Mouse (Mus musculus): ENCODE measurements around the gene Iqgap2. TPM values are rescaled to one million over a fixed set of nuclear protein-coding genes. Genes with fewer than 3 reads are reported as not detected.

The Iqgap2 gene
- polyA plus RNA-seq, 1 experiment: 6.0 TPM

- no peak for DNase-seq (ENCODE audit: low read depth)
- TF ChIP-seq POLR2A (IDR thresholded peaks at IDR 0.05; ENCODE audit: borderline replicate concordance, extremely low read depth, insufficient read depth, insufficient read length, poor library complexity, severe bottlenecking) (no peak), CTCF (IDR thresholded peaks at IDR 0.05; ENCODE audit: borderline replicate concordance, extremely low read depth, insufficient read depth, insufficient read length) (no peak)
Measured at GRCm38 (mm10) chr13:95595921-95596320, 295.8 kb downstream of the Iqgap2 start.

DNA sequence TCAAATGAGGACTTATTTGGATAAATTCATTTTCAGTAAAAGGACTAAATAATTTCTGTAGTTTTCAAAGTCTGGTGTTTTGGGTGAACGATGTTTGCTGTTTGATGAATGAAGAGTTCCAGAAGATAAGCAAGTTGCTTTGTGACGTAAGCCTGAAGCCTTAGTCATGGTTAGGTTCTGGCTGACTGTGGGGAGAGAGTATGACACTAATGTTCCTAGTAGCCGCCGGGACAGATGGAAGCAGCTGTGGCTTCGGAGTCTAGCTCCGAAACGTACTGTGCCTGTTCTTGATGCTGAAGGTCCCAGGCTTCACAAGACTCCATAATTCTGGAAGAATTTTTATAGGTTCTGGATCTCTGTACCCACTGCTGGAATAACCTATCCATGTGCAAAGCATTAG is 296.3 kb downstream of the Iqgap2 start:
- DNase-seq (ENCODE audit: low read depth): no peak
- no peak for TF ChIP-seq CTCF (IDR thresholded peaks at IDR 0.05; ENCODE audit: borderline replicate concordance, extremely low read depth, insufficient read depth, insufficient read length)
- TF ChIP-seq POLR2A (IDR thresholded peaks at IDR 0.05; ENCODE audit: borderline replicate concordance, extremely low read depth, insufficient read depth, insufficient read length, poor library complexity, severe bottlenecking): no peak

DNA sequence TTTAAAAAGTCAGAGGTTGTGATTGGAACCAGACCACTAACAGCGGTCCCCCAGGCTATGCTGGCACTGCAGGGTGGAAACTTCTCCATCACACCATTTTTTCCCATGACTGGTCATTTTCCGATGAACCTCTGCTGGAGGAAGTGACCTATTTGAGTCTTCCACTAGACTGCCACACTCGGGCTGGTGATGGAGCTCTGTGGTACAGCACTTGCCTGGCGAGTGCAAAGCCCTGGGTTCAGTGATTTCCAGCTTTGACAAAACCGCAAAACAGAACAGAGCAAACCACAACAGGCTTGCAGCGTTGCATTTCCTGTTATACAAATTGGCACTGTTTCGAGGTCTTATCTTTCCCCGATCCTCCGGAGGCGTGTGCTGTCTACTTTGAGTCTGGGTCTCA is 298.9 kb downstream of the Iqgap2 start:
- no peak for DNase-seq (ENCODE audit: low read depth)
- TF ChIP-seq CTCF (IDR thresholded peaks at IDR 0.05; ENCODE audit: borderline replicate concordance, extremely low read depth, insufficient read depth, insufficient read length): no peak
- no peak for TF ChIP-seq POLR2A (IDR thresholded peaks at IDR 0.05; ENCODE audit: borderline replicate concordance, extremely low read depth, insufficient read depth, insufficient read length, poor library complexity, severe bottlenecking)

DNA sequence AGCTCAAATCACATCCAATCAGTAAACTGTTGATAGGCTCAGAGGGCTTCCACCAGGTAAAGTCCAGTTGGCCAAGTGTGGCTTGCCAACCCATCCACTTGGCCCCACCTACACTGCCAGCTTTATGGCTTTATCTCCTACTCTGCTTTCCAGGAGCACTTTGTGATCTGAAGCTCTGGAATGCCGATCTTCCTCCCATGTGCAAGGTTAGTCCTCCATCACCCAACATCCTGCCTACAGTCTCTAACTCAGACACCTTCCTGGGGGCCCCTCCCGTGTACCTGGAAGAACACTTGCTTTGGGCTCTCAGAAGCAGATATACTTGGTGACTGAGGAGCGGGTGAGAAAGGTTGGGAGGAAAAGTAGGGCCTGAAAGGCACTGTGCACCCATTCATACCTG is 300.1 kb downstream of the Iqgap2 start:
- DNase-seq (ENCODE audit: low read depth): no peak
- no peak for TF ChIP-seq CTCF (IDR thresholded peaks at IDR 0.05; ENCODE audit: borderline replicate concordance, extremely low read depth, insufficient read depth, insufficient read length)
- no peak for TF ChIP-seq POLR2A (IDR thresholded peaks at IDR 0.05; ENCODE audit: borderline replicate concordance, extremely low read depth, insufficient read depth, insufficient read length, poor library complexity, severe bottlenecking)

DNA sequence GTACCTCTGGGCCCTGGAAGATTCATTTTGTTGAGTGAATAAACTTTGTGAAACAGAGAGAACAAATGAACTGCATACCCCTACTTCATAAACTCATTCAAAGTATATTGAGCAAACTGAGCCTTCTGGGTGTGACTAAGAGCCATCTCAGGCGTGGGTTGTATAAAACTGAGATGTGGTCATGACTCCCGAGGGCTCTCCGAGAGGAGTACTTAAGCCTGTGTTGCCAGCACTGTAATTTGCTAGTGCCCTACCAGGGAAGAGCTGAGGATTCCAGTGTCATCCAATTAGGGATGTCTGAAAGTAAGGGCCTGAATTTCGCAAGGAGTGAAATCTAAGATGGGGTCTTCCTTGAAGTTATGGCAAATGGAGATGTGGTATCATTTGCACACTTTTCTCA is 304.1 kb downstream of the Iqgap2 start:
- TF ChIP-seq POLR2A (IDR thresholded peaks at IDR 0.05; ENCODE audit: borderline replicate concordance, extremely low read depth, insufficient read depth, insufficient read length, poor library complexity, severe bottlenecking): no peak
- no peak for TF ChIP-seq CTCF (IDR thresholded peaks at IDR 0.05; ENCODE audit: borderline replicate concordance, extremely low read depth, insufficient read depth, insufficient read length)
- DNase-seq (ENCODE audit: low read depth): no peak

DNA sequence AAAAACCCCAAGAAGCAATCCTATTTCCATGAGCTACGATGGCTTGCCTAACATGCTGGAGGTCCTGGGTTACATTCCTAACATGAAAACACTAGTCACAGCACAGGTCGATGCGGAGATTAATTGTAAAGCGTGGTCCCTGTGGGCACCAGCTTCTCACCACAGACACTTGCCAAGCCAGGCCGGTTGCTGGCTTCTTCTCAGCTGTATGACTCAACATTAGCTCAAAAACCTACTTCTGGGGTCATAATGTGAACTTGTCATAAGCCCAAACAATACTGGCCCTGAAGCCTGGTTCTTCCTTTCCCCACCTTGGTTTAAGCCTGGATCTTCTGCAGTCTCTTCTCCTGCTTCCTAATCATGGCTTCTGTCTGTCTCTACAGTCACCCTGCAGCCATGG is 306.8 kb downstream of the Iqgap2 start:
- DNase-seq (ENCODE audit: low read depth): no peak
- TF ChIP-seq CTCF (IDR thresholded peaks at IDR 0.05; ENCODE audit: borderline replicate concordance, extremely low read depth, insufficient read depth, insufficient read length) (no peak), POLR2A (IDR thresholded peaks at IDR 0.05; ENCODE audit: borderline replicate concordance, extremely low read depth, insufficient read depth, insufficient read length, poor library complexity, severe bottlenecking) (no peak)

DNA sequence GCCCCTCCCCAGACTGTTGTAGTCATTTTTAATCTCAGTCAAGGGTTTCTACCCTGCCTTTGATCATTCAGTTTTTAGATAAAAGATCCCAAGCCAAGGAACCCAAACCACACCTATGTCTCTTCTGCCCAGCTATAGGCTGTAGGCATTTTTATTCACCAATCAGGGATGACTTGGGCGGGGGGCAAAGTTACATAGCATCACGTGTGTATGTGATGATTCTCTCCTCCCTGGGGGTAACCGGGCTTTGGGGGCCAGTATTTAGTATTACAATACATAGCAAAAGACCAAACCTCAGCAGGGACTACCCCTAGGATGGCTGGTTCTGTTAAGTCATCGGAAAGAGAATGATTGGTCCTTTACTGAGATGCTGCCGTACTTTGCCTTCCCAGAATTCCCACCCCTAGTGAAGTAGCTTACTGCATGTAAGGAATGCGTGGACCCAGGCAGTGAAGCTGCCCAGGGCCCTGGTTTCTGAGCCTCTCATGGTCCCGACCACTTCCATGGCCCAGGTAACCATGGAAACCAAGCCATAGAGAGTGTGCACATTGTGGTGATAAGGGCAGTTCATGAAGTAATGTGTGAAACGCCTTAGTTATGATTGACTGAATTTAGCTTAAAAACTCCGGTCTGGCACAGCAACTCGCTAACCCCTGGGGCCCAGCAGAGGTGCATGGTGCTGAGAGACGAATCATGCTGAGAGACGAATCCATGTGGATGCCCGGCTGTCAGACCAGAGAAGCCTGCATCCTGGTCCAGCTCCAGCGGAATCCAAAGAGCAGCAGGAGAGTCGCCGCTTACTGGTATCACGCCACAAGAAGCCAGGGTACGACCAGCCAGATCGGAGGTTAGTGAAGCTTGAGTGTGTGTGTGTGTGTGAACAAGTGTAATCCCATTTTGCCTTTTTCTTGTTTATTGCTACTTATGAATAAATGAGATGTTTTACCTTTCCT is 308.2 kb downstream of the Iqgap2 start:
- TF ChIP-seq POLR2A (IDR thresholded peaks at IDR 0.05; ENCODE audit: borderline replicate concordance, extremely low read depth, insufficient read depth, insufficient read length, poor library complexity, severe bottlenecking) (no peak), CTCF (IDR thresholded peaks at IDR 0.05; ENCODE audit: borderline replicate concordance, extremely low read depth, insufficient read depth, insufficient read length) (no peak)
- DNase-seq (ENCODE audit: low read depth): peak; percentile 64

DNA sequence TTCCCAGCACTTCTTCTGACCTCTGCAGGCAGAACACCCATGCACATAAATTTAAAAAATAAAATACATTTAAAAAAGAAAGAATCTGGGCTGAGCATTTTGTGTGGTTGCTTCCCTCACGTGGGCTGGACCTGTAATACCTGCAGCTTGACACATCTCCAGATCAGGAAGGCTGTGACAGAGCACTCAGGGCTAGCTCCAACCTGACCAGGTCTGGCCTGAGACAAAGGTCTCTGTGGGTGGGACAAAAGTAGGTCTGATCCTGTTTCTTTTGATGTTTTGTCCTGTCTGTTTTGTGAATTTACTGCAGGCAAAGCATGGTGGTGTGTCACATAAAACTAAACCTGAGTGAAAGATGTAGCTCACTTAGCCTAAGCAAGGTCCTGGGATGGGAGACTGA is 309.9 kb downstream of the Iqgap2 start:
- DNase-seq (ENCODE audit: low read depth): no peak
- TF ChIP-seq POLR2A (IDR thresholded peaks at IDR 0.05; ENCODE audit: borderline replicate concordance, extremely low read depth, insufficient read depth, insufficient read length, poor library complexity, severe bottlenecking): no peak
- TF ChIP-seq CTCF (IDR thresholded peaks at IDR 0.05; ENCODE audit: borderline replicate concordance, extremely low read depth, insufficient read depth, insufficient read length): no peak

- TF ChIP-seq POLR2A (IDR thresholded peaks at IDR 0.05; ENCODE audit: borderline replicate concordance, extremely low read depth, insufficient read depth, insufficient read length, poor library complexity, severe bottlenecking): no peak
- no peak for TF ChIP-seq CTCF (IDR thresholded peaks at IDR 0.05; ENCODE audit: borderline replicate concordance, extremely low read depth, insufficient read depth, insufficient read length)
- DNase-seq (ENCODE audit: low read depth): no peak
Measured at GRCm38 (mm10) chr13:95578016-95578697, 313.6 kb downstream of the Iqgap2 start.

Other genes starting within 250 kb of the Iqgap2 start
- 0.53 and 0.88 TPM in 2 replicates for gene F2rl2, start 195.1 kb downstream of the Iqgap2 start, polyA plus RNA-seq (2012; rRNA removed)
- 2.4 and 3.2 TPM in 2 replicates for gene Gm20075, start 189.5 kb upstream of the Iqgap2 start, polyA plus RNA-seq (2012; rRNA removed)
- gene Gm17190, start 190.1 kb upstream of the Iqgap2 start, polyA plus RNA-seq (2012; rRNA removed): not detected in 2 replicates
- 4.7 and 16.3 TPM in 2 replicates for gene Sv2c, start 240.7 kb upstream of the Iqgap2 start, polyA plus RNA-seq (2012; rRNA removed)

Measured in brain, embryonic 14.5 days (tissue).